11 mouse cellular contexts compared by ENCODE assay signal in the genomic region with DNA sequence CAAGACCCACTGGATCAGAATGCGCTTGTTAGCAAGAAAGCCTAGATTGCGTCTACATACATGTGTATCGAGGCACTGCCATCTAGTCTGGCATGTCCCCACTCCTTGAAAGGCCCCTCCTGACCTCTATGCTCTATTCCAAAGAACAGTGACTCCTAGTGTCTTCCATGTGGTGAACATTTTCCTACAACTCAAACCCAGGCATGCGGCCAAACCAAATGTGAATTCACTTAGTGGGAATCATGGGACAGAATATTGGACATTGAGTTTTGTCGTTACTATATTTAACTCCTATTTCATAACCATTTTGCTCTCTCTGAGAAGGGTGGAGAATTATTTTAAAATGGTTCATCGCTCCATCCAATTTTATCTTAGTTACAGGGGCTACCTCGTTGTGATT.
DNase-seq lines count a peak whose midpoint lies in the region.
"Had no signal": no experiment of that assay in that cellular context is flagged by ENCODE, and none has a peak within 500 bp of the region (broad histone marks: within the 10 kb centered on the region; RNA-seq: fewer than 3 reads in every experiment).

No protein-coding gene starts in this region.

- peak; percentile 33 for DNase-seq in cerebellum, adult 9-10 months
- no peak for DNase-seq in cerebellum, adult 11-12 months
- DNase-seq in right cerebral cortex, postnatal 10 days (ENCODE audit: low spot score in 2 of 2), result peak; percentile 36 to 42
- DNase-seq in right cerebral cortex, adult 18-20 months, result no peak
- peak; percentile 73 for DNase-seq in heart, postnatal 4 days
- DNase-seq in lung, postnatal 4 days, result peak; percentile 43 to 50
- no peak for DNase-seq in kidney, postnatal 36 days
- DNase-seq in kidney, adult 8-10 months, result no peak
- DNase-seq: cerebellum, adult 11 months; kidney, adult 18-20 months; thymus, postnatal 36 days had no signal

Comparison
In these comparisons a context has a peak if more than half of its experiments do, and no peak if none do; other contexts are left out.
1. DNase-seq: peak in cerebellum, adult 9-10 months (single experiment), right cerebral cortex, postnatal 10 days (2 of 2), heart, postnatal 4 days (single experiment) and lung, postnatal 4 days (2 of 2); none in cerebellum, adult 11-12 months (single experiment), right cerebral cortex, adult 18-20 months (single experiment), kidney, postnatal 36 days (0 of 2) and kidney, adult 8-10 months (0 of 2).